Comparison of ENCODE assay signal across 8 mouse cellular contexts in the genomic region with DNA sequence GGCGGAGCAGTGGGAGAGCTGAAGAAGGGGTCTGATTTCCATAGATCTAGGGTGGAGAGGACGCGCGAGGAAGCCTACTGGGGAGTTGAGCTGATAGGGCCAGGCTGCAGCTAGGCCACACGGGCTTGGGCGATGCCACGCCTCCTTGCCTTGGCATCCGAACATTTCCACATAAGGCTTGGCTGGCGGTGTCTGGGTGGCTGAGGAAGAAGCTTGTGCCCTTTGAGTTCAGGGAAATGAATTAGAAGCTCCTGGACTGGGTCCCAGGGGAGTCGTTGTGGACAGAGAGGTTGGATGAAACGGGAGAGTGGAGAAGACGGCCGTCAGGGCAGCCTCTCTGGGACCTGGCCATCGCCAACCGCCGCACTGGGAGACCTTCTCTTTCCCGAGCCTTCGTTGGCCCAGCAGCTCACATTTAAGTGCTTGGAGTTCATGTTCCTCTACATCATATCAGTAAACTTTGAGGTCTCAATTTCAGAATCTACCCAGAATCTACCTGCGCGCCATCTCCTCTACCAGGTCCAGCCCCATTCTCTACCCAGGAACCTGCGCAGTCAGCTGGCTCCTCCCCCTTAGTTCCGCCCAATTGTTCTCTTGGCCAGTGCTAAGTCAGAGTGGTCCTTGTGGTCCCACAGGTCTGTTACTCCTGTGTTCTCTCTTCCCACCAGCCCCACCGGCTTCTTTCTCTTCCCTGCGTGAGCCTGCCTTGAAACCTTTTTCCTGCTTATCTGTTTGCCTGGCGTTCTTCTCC. TPM values are rescaled to one million over a fixed set of nuclear protein-coding genes. Genes with fewer than 3 reads are reported as not detected.
DNase-seq lines count a peak whose midpoint lies in the region; ATAC-seq and TF ChIP-seq lines count a peak whose summit lies in the region.

No protein-coding gene starts in this region.

- ATAC-seq in forebrain, postnatal 0 days = peak; percentile 76
- ATAC-seq in hindbrain, embryonic 14.5 days (ENCODE audit: low FRiP score) = peak; percentile 79; the same call in 1 of the 2 replicates

- 0 out of 2 replicates have a peak overlapping the region, but pooled peaks have one; percentile 2 for H3K9ac ChIP-seq in forebrain, postnatal 0 days
- H3K9ac ChIP-seq in hindbrain, embryonic 14.5 days = peak overlapping the region; percentile 51

- H3K27ac ChIP-seq in cerebellum, adult 2 months (ENCODE audit: insufficient read depth, low read length) = no peak overlapping the region
- H3K27ac ChIP-seq in forebrain, postnatal 0 days (ENCODE audit: low read depth, low read length) = no peak overlapping the region
- no peak overlapping the region for H3K27ac ChIP-seq in hindbrain, embryonic 14.5 days
- H3K27ac ChIP-seq in limb, embryonic 10.5 days = peak overlapping the region; percentile 72

- TF ChIP-seq CTCF in cerebellum, adult 2 months (IDR thresholded peaks at IDR 0.05; ENCODE audit: borderline replicate concordance, insufficient read depth, low read depth, low read length) = no peak
- TF ChIP-seq CTCF in forebrain, postnatal 0 days (IDR thresholded peaks at IDR 0.05; ENCODE audit: low read depth) = no peak

- TF ChIP-seq POLR2A in cerebellum, adult 2 months (IDR thresholded peaks at IDR 0.05; ENCODE audit: borderline replicate concordance, insufficient read depth, low read length) = 0 out of 2 replicates have a peak, but pooled peaks have one; percentile 16

- DNase-seq in heart, adult 11 months = peak; percentile 96
- no peak for DNase-seq in heart, postnatal 25 days (ENCODE audit: low spot score)
- peak; percentile 46 to 55 for DNase-seq in cerebellum, adult 2 months
- peak; percentile 43 for DNase-seq in forebrain, postnatal 0 days
- peak; percentile 28 for DNase-seq in hindbrain, embryonic 14.5 days (ENCODE audit: low spot score)
- peak; percentile 49 for DNase-seq in limb, embryonic 10.5 days (ENCODE audit: low spot score)
- DNase-seq in mesoderm, embryonic 11.5 days (ENCODE audit: low read depth, low spot score) = peak; percentile 22
- peak; percentile 70 for DNase-seq in splenic B cell, adult 2 months (ENCODE audit: low read depth, low spot score)

- H3K27me3 ChIP-seq in cerebellum, adult 2 months (ENCODE audit: control insufficient read depth, insufficient read depth, low read length) = no peaks in the 10 kb centered on the region
- no peaks in the 10 kb centered on the region for H3K27me3 ChIP-seq in forebrain, postnatal 0 days (ENCODE audit: insufficient read depth, low read length)
- 0 out of 2 replicates have a peak, but pooled peaks cover 8% of the 10 kb centered on the region for H3K27me3 ChIP-seq in hindbrain, embryonic 14.5 days (ENCODE audit: control insufficient read depth, insufficient read depth, low read length)
- H3K27me3 ChIP-seq in limb, embryonic 10.5 days (ENCODE audit: low read depth, poor library complexity, severe bottlenecking) = peaks cover 7% of the 10 kb centered on the region; the same call in 1 of the 2 replicates
- H3K27me3 ChIP-seq in splenic B cell, adult 2 months (ENCODE audit: control insufficient read depth, insufficient read depth, low read length, poor library complexity, severe bottlenecking) = no peaks in the 10 kb centered on the region

- WGBS in cerebellum, adult 2 months = 6% methylated on average over 25 of the region's 25 CpGs
- 8% methylated on average over 25 of the region's 25 CpGs for WGBS in forebrain, postnatal 0 days
- 3% methylated on average over 25 of the region's 25 CpGs for WGBS in hindbrain, embryonic 14.5 days
- WGBS in limb, embryonic 10.5 days = 6% methylated on average over 25 of the region's 25 CpGs

- intact Hi-C loops in heart, postnatal 25 days (cut with DNase I) = loop anchor here (5.0 kb wide), 1 partner anchor 36 kb away; no protein-coding TSS in a partner anchor

- no peaks in the 10 kb centered on the region for H3K36me3 ChIP-seq in forebrain, postnatal 0 days (ENCODE audit: insufficient read depth)
- H3K36me3 ChIP-seq in hindbrain, embryonic 14.5 days (replicated peaks; ENCODE audit: control insufficient read depth, insufficient read depth) = no peaks in the 10 kb centered on the region
- H3K36me3 ChIP-seq in limb, embryonic 10.5 days = no peaks in the 10 kb centered on the region
- H3K36me3 ChIP-seq in splenic B cell, adult 2 months (ENCODE audit: control insufficient read depth, insufficient read depth, low read length, poor library complexity, severe bottlenecking) = no peaks in the 10 kb centered on the region

- peak overlapping the region; percentile 58 for H3K4me3 ChIP-seq in cerebellum, adult 2 months (replicated peaks; ENCODE audit: insufficient read depth, low read depth, low read length)
- peak overlapping the region; percentile 35 for H3K4me3 ChIP-seq in forebrain, postnatal 0 days (ENCODE audit: low read depth, low read length)
- H3K4me3 ChIP-seq in hindbrain, embryonic 14.5 days (replicated peaks; ENCODE audit: low read length) = peak overlapping the region; percentile 36
- H3K4me3 ChIP-seq in limb, embryonic 10.5 days = peak overlapping the region; percentile 53

- peak overlapping the region; percentile 56 for H3K4me2 ChIP-seq in forebrain, postnatal 0 days (ENCODE audit: low read depth)
- H3K4me2 ChIP-seq in hindbrain, embryonic 14.5 days (replicated peaks) = peak overlapping the region; percentile 73

- H3K9me3 ChIP-seq in forebrain, postnatal 0 days (ENCODE audit: low read length) = no peaks in the 10 kb centered on the region
- H3K9me3 ChIP-seq in hindbrain, embryonic 14.5 days (ENCODE audit: control insufficient read depth, low read length) = no peaks in the 10 kb centered on the region
- H3K9me3 ChIP-seq in limb, embryonic 10.5 days (replicated peaks) = no peaks in the 10 kb centered on the region

- 0 out of 2 replicates have a peak, but pooled peaks cover 3% of the 10 kb centered on the region for H3K4me1 ChIP-seq in cerebellum, adult 2 months (ENCODE audit: control insufficient read depth, insufficient read depth, low read length)
- no peaks in the 10 kb centered on the region for H3K4me1 ChIP-seq in forebrain, postnatal 0 days (ENCODE audit: insufficient read depth)
- peaks cover 11% of the 10 kb centered on the region; the same call in 1 of the 2 replicates for H3K4me1 ChIP-seq in hindbrain, embryonic 14.5 days (replicated peaks; ENCODE audit: control insufficient read depth, insufficient read depth, low read length)
- peaks cover 28% of the 10 kb centered on the region for H3K4me1 ChIP-seq in limb, embryonic 10.5 days

RNA-seq across cellular contexts. Expression of a gene that starts 31.8 kb away (rescaled TPM):
- 10 to 100 TPM; 39.4 to 56.9 TPM for total RNA-seq in heart, postnatal 25 days (2021)
- polyA plus RNA-seq in cerebellum, adult 2 months (2012; rRNA removed) = 22.7 and 23.8 TPM in 2 replicates
- total RNA-seq in forebrain, postnatal 0 days (2014; rRNA removed) = 9.2 and 9.9 TPM in 2 replicates
- polyA plus RNA-seq in forebrain, postnatal 0 days (2015; fragmentation: Nextera tagmentation; extraction: Ambion mirVana) = 6.7 and 9.2 TPM in 2 replicates
- polyA plus RNA-seq in hindbrain, embryonic 14.5 days (2014; fragmentation: Nextera tagmentation; extraction: Ambion mirVana) = 13.5 and 13.7 TPM in 2 replicates
- 15.6 and 25.8 TPM in 2 replicates for polyA plus RNA-seq in limb, embryonic 10.5 days (2016; fragmentation: Nextera tagmentation; extraction: Ambion mirVana)

RNA-seq across cellular contexts. Expression of a gene that starts 57.9 kb away (rescaled TPM):
- 10 to 100 TPM; 20.0 to 21.6 TPM for total RNA-seq in heart, postnatal 25 days (2021)
- 30.0 and 31.5 TPM in 2 replicates for polyA plus RNA-seq in cerebellum, adult 2 months (2012; rRNA removed)
- total RNA-seq in forebrain, postnatal 0 days (2014; rRNA removed) = 54.1 and 58.4 TPM in 2 replicates
- polyA plus RNA-seq in forebrain, postnatal 0 days (2015; fragmentation: Nextera tagmentation; extraction: Ambion mirVana) = 76.3 and 79.5 TPM in 2 replicates
- polyA plus RNA-seq in hindbrain, embryonic 14.5 days (2014; fragmentation: Nextera tagmentation; extraction: Ambion mirVana) = 85.6 and 87.4 TPM in 2 replicates
- polyA plus RNA-seq in limb, embryonic 10.5 days (2016; fragmentation: Nextera tagmentation; extraction: Ambion mirVana) = 295 and 349 TPM in 2 replicates
